Mouse (Mus musculus): ENCODE results near the gene Cpxm2.

Cpxm2 gene

GRCm38 (mm10) chr7:132154368-132154961 lies at the start of gene Cpxm2:
Gene Cpxm2 (minus strand): TSS chr7:132154739.
- peak; percentile 34 for DNase-seq (ENCODE audit: inconsistent ontology term)

GRCm38 (mm10) chr7:132204073-132204612 lies 49.6 kb upstream of the Cpxm2 start:
- no peak for DNase-seq (ENCODE audit: inconsistent ontology term)

- no peak for DNase-seq (ENCODE audit: inconsistent ontology term)
These were observed 45.1 kb upstream of the Cpxm2 start for GRCm38 (mm10) chr7:132199686-132200085.

- DNase-seq (ENCODE audit: inconsistent ontology term): no peak
These were observed 44.3 kb upstream of the Cpxm2 start for GRCm38 (mm10) chr7:132198806-132199205.

GRCm38 (mm10) chr7:132197817-132198475 lies 43.4 kb upstream of the Cpxm2 start:
- DNase-seq (ENCODE audit: inconsistent ontology term): no peak

- DNase-seq (ENCODE audit: inconsistent ontology term): no peak
These were observed 42.0 kb upstream of the Cpxm2 start for GRCm38 (mm10) chr7:132196581-132196980.

- DNase-seq (ENCODE audit: inconsistent ontology term): no peak
These were observed 39.1 kb upstream of the Cpxm2 start for GRCm38 (mm10) chr7:132193606-132194005.

- DNase-seq (ENCODE audit: inconsistent ontology term): no peak
These were observed 32.9 kb upstream of the Cpxm2 start for GRCm38 (mm10) chr7:132187456-132187855.

GRCm38 (mm10) chr7:132183892-132184404 lies 29.4 kb upstream of the Cpxm2 start:
- peak; percentile 70 for DNase-seq (ENCODE audit: inconsistent ontology term)

GRCm38 (mm10) chr7:132181586-132182198 lies 27.2 kb upstream of the Cpxm2 start:
- no peak for DNase-seq (ENCODE audit: inconsistent ontology term)

GRCm38 (mm10) chr7:132181042-132181441 lies 26.5 kb upstream of the Cpxm2 start:
- no peak for DNase-seq (ENCODE audit: inconsistent ontology term)

- DNase-seq (ENCODE audit: inconsistent ontology term): no peak
These were observed 24.5 kb upstream of the Cpxm2 start for GRCm38 (mm10) chr7:132179049-132179448.

- DNase-seq (ENCODE audit: inconsistent ontology term): no peak
These were observed 20.2 kb upstream of the Cpxm2 start for GRCm38 (mm10) chr7:132174787-132175186.

- no peak for DNase-seq (ENCODE audit: inconsistent ontology term)
These were observed 19.8 kb upstream of the Cpxm2 start for GRCm38 (mm10) chr7:132174296-132174695.

- no peak for DNase-seq (ENCODE audit: inconsistent ontology term)
These were observed 17.7 kb upstream of the Cpxm2 start for GRCm38 (mm10) chr7:132172220-132172619.

- no peak for DNase-seq (ENCODE audit: inconsistent ontology term)
These were observed 17.2 kb upstream of the Cpxm2 start for GRCm38 (mm10) chr7:132171716-132172115.

- DNase-seq (ENCODE audit: inconsistent ontology term): peak; percentile 57
These were observed 15.1 kb upstream of the Cpxm2 start for GRCm38 (mm10) chr7:132169419-132170169.

- no peak for DNase-seq (ENCODE audit: inconsistent ontology term)
These were observed 12.7 kb upstream of the Cpxm2 start for GRCm38 (mm10) chr7:132167239-132167638.

- DNase-seq (ENCODE audit: inconsistent ontology term): no peak
These were observed 7.7 kb upstream of the Cpxm2 start for GRCm38 (mm10) chr7:132162254-132162653.

- DNase-seq (ENCODE audit: inconsistent ontology term): no peak
These were observed 3.9 kb upstream of the Cpxm2 start for GRCm38 (mm10) chr7:132158321-132159025.

GRCm38 (mm10) chr7:132153725-132154147 lies 803 bp downstream of the Cpxm2 start:
- peak; percentile 40 for DNase-seq (ENCODE audit: inconsistent ontology term)
